ENCODE assay signal across 18 mouse cellular contexts in genomic region chr8:103625166-103625890, GRCm38 (mm10).
A peak's percentile ranks its signal among the peaks of the same experiment; 100 is the strongest.
DNase-seq lines count a peak whose midpoint lies in the region; ATAC-seq and TF ChIP-seq lines count a peak whose summit lies in the region.
"Had no signal": no experiment of that assay in that cellular context is flagged by ENCODE, and none has a peak within 500 bp of the region (broad histone marks: within the 10 kb centered on the region; RNA-seq: fewer than 3 reads in every experiment).

No protein-coding gene starts in this region.

- H3K4me3 ChIP-seq in kidney, postnatal 0 days (replicated peaks; ENCODE audit: low read depth, low read length), result no peak overlapping the region
- H3K4me3 ChIP-seq in kidney, embryonic 15.5 days (replicated peaks), result no peak overlapping the region
- H3K4me3 ChIP-seq in lung, postnatal 0 days (ENCODE audit: low read depth, low read length), result no peak overlapping the region
- no peak overlapping the region for H3K4me3 ChIP-seq in hindbrain, embryonic 10.5 days
- H3K4me3 ChIP-seq: forebrain, embryonic 10.5 days; gastrocnemius, adult 2 months; hindbrain, embryonic 13.5 days; limb, embryonic 12.5 days had no signal

- no peaks in the 10 kb centered on the region for H3K4me1 ChIP-seq in kidney, postnatal 0 days (replicated peaks; ENCODE audit: insufficient read depth, low read length)
- H3K4me1 ChIP-seq in kidney, embryonic 15.5 days, result no peaks in the 10 kb centered on the region
- no peaks in the 10 kb centered on the region for H3K4me1 ChIP-seq in lung, postnatal 0 days (ENCODE audit: insufficient read depth, low read depth, low read length)
- peaks cover 16% of the 10 kb centered on the region for H3K4me1 ChIP-seq in hindbrain, embryonic 10.5 days (replicated peaks)

- WGBS in kidney, postnatal 0 days, result 71% methylated on average over 7 of the region's 7 CpGs
- WGBS in kidney, embryonic 15.5 days, result 75% methylated on average over 7 of the region's 7 CpGs
- 48% methylated on average over 7 of the region's 7 CpGs for WGBS in lung, postnatal 0 days
- 89% methylated on average over 7 of the region's 7 CpGs for WGBS in hindbrain, embryonic 10.5 days

- no peak overlapping the region for H3K27ac ChIP-seq in kidney, postnatal 0 days
- H3K27ac ChIP-seq in kidney, embryonic 15.5 days, result no peak overlapping the region
- H3K27ac ChIP-seq in lung, postnatal 0 days (ENCODE audit: low read length), result no peak overlapping the region
- no peak overlapping the region for H3K27ac ChIP-seq in hindbrain, embryonic 10.5 days
- H3K27ac ChIP-seq: forebrain, embryonic 10.5 days; gastrocnemius, adult 2 months; limb, embryonic 12.5 days had no signal

- no peak for TF ChIP-seq CTCF in kidney, postnatal 0 days (IDR thresholded peaks at IDR 0.05; ENCODE audit: low read depth)
- TF ChIP-seq CTCF in lung, postnatal 0 days (IDR thresholded peaks at IDR 0.05), result no peak

- no peaks in the 10 kb centered on the region for H3K36me3 ChIP-seq in kidney, postnatal 0 days (ENCODE audit: insufficient read depth, low read length)
- H3K36me3 ChIP-seq in kidney, embryonic 15.5 days, result no peaks in the 10 kb centered on the region
- no peaks in the 10 kb centered on the region for H3K36me3 ChIP-seq in lung, postnatal 0 days (ENCODE audit: insufficient read depth, low read length)
- no peaks in the 10 kb centered on the region for H3K36me3 ChIP-seq in hindbrain, embryonic 10.5 days
- H3K36me3 ChIP-seq: forebrain, embryonic 10.5 days; hindbrain, embryonic 13.5 days; limb, embryonic 12.5 days had no signal

- peak; percentile 20; the same call in 1 of the 2 replicates for TF ChIP-seq EP300 in lung, postnatal 0 days (IDR thresholded peaks at IDR 0.05)

- no peak overlapping the region for H3K4me2 ChIP-seq in kidney, postnatal 0 days (ENCODE audit: low read length)
- no peak overlapping the region for H3K4me2 ChIP-seq in kidney, embryonic 15.5 days
- H3K4me2 ChIP-seq in lung, postnatal 0 days (replicated peaks; ENCODE audit: low read depth, low read length), result no peak overlapping the region
- H3K4me2 ChIP-seq: hindbrain, embryonic 13.5 days; limb, embryonic 12.5 days; liver, embryonic 11.5 days had no signal

- no peak for ATAC-seq in kidney, postnatal 0 days (replicated peaks; ENCODE audit: low FRiP score, low read depth)
- ATAC-seq in kidney, embryonic 15.5 days (replicated peaks; ENCODE audit: low FRiP score), result no peak
- ATAC-seq in lung, postnatal 0 days, result peak; percentile 21; the same call in 1 of the 2 replicates
- ATAC-seq: liver, postnatal 0 days had no signal

- no peak overlapping the region for H3K9ac ChIP-seq in kidney, postnatal 0 days (ENCODE audit: low read depth, low read length)
- no peak overlapping the region for H3K9ac ChIP-seq in kidney, embryonic 15.5 days
- H3K9ac ChIP-seq in lung, postnatal 0 days (replicated peaks; ENCODE audit: low read depth), result no peak overlapping the region
- H3K9ac ChIP-seq: hindbrain, embryonic 13.5 days; limb, embryonic 12.5 days; liver, postnatal 0 days had no signal

- DNase-seq in adrenal gland, postnatal 14 days, result peak; percentile 16
- no peak for DNase-seq in adrenal gland, postnatal 10 days
- DNase-seq in kidney, postnatal 0 days (ENCODE audit: low spot score), result peak; percentile 37
- DNase-seq in lung, postnatal 0 days (ENCODE audit: low spot score), result peak; percentile 42
- no peak for DNase-seq in lung, postnatal 14 days
- DNase-seq in lung, postnatal 25 days (ENCODE audit: low spot score), result peak; percentile 10
- no peak for DNase-seq in hindbrain, embryonic 10.5 days (ENCODE audit: low spot score)
- DNase-seq: gastrocnemius, adult 2 months; kidney, adult 11 months; kidney, postnatal 25 days; layer of hippocampus, postnatal 36 days; liver, postnatal 0 days; midbrain, embryonic 14.5 days had no signal

- no peaks in the 10 kb centered on the region for H3K27me3 ChIP-seq in kidney, postnatal 0 days (ENCODE audit: insufficient read depth, low read length)
- no peaks in the 10 kb centered on the region for H3K27me3 ChIP-seq in kidney, embryonic 15.5 days
- H3K27me3 ChIP-seq in lung, postnatal 0 days (replicated peaks; ENCODE audit: insufficient read depth, low read length), result no peaks in the 10 kb centered on the region
- H3K27me3 ChIP-seq in hindbrain, embryonic 10.5 days (ENCODE audit: insufficient read depth, poor library complexity, severe bottlenecking), result no peaks in the 10 kb centered on the region; the same call in 1 of the 2 replicates
- H3K27me3 ChIP-seq: limb, embryonic 12.5 days had no signal

- H3K9me3 ChIP-seq in kidney, postnatal 0 days (replicated peaks; ENCODE audit: low read length), result no peaks in the 10 kb centered on the region
- no peaks in the 10 kb centered on the region for H3K9me3 ChIP-seq in kidney, embryonic 15.5 days (replicated peaks)
- no peaks in the 10 kb centered on the region for H3K9me3 ChIP-seq in lung, postnatal 0 days (ENCODE audit: low read length)
- no peaks in the 10 kb centered on the region for H3K9me3 ChIP-seq in hindbrain, embryonic 10.5 days
- H3K9me3 ChIP-seq: forebrain, embryonic 10.5 days; hindbrain, embryonic 13.5 days; limb, embryonic 12.5 days had no signal

Comparison
In these comparisons a context has a peak if more than half of its experiments do, and no peak if none do; other contexts are left out.
1. DNase-seq: peak in adrenal gland, postnatal 14 days (single experiment), kidney, postnatal 0 days (single experiment), lung, postnatal 0 days (single experiment) and lung, postnatal 25 days (single experiment); none in adrenal gland, postnatal 10 days (single experiment), lung, postnatal 14 days (single experiment) and hindbrain, embryonic 10.5 days (single experiment).